Mouse (Mus musculus) spleen, adult 2 months (tissue): ENCODE data around the gene Srcap. TPM values are rescaled to one million over a fixed set of nuclear protein-coding genes. Genes with fewer than 3 reads are reported as not detected.

ENCODE experiments used
- DNase-seq, 2 experiments: peaks; one replicate each; pipeline versions ENCODE4 v3.0.0 to v3.0.0-alpha.2; 2012 to 2021; ENCODE audit warnings: low spot score in 2 of 2, low read depth in 1 of 2
- H3K27ac ChIP-seq: fragments of 200-500 bp; 2 replicates; pipeline ENCODE4 v1.5.1; 2012; ENCODE audit warnings: low read length, inconsistent platforms; ENCODE audit not compliant: insufficient read depth
- H3K27me3 ChIP-seq: fragments of 200-500 bp; 2 replicates; pipeline ENCODE4 v1.6.1; 2012; ENCODE audit warnings: mild to moderate bottlenecking, moderate library complexity, low read length, inconsistent platforms; ENCODE audit not compliant: control insufficient read depth, insufficient read depth
- H3K36me3 ChIP-seq: fragments of 200-500 bp; 2 replicates; pipeline ENCODE4 v1.6.1; 2012; ENCODE audit warnings: mild to moderate bottlenecking, low read length, inconsistent platforms; ENCODE audit not compliant: control insufficient read depth, insufficient read depth
- H3K4me1 ChIP-seq: fragments of 200-500 bp; 2 replicates; pipeline ENCODE4 v1.6.1; 2011; ENCODE audit warnings: inconsistent platforms; ENCODE audit not compliant: control insufficient read depth, insufficient read depth, insufficient read length
- H3K4me3 ChIP-seq: fragments of 200-500 bp; 2 replicates; pipeline ENCODE4 v1.5.1; 2011; ENCODE audit warnings: mild to moderate bottlenecking, inconsistent platforms; ENCODE audit not compliant: insufficient read depth, insufficient read length; ENCODE audit errors: extremely low read depth
- CTCF ChIP-seq: fragments of 200-500 bp; IDR thresholded peaks from 2 replicates; pipeline ENCODE4 v1.5.1; 2011; ENCODE audit warnings: mild to moderate bottlenecking, inconsistent platforms; ENCODE audit not compliant: insufficient read depth, insufficient read length, insufficient replicate concordance; ENCODE audit errors: extremely low read depth
- POLR2A ChIP-seq: fragments of 200-500 bp; IDR thresholded peaks from 2 replicates; pipeline ENCODE4 v1.6.1; 2011; ENCODE audit warnings: low read depth, low read length, inconsistent platforms
- WGBS: fragments of 180-500 bp; shearing (Covaris S2); methylation state at CpG from one replicate; pipeline ENCODE4 v1.1.7; 2018; 5-methylcytosine and 5-hydroxymethylcytosine counted together
- polyA plus RNA-seq: library from polyadenylated mRNA; depleted of rRNA; stranded (reverse); fragments of >200 nt; gene quantifications from 2 replicates; pipeline ENCODE4 v1.2.3, GENCODE M21; 2012

The Srcap gene
- polyA plus RNA-seq, 1 experiment = 37.7 TPM

- WGBS = under 1% methylated on average over 50 of the region's 50 CpGs
- TF ChIP-seq CTCF (no peak), POLR2A (peak; percentile 51; the same call in 1 of the 2 replicates)
- Histone ChIP-seq H3K4me3 (peak within 1 kb of the TSS; percentile 80), H3K36me3 (peaks cover 27% of the 10 kb centered on the region), H3K27ac (peak within 1 kb of the TSS; percentile 46), H3K4me1 (peaks cover 5% of the 10 kb centered on the region; the same call in 1 of the 2 replicates), H3K27me3 (no peaks in the 10 kb centered on the region)
- DNase-seq = peak; percentile 90 to 97
These were observed 76.5 kb downstream of the Srcap start, which contains the start of the genes Ccdc189 and Rnf40 for GRCm38 (mm10) chr7:127588011-127588871. Ccdc189 (minus strand) TSS chr7:127588595. Rnf40 (plus strand) TSS chr7:127588767.

DNA sequence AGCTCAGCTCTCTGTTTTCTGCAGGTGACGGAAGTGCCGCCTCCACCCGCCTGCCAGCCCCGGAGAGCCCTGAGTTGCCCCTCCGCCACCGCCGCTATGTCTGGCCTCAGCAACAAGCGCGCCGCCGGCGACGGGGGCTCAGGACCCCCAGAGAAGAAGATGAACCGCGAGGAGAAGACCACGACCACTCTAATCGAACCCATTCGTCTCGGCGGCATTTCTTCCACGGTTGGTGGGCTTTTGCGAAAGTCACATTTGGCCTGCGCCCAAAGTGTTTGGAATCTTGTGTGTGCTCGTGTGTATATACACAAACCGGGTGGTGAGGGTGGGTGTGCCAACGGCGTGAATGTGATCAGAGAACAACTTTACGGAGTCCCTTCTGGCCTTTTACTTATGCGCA, 77.1 kb downstream of the Srcap start:
- Histone ChIP-seq H3K4me1 (peaks cover 5% of the 10 kb centered on the region; the same call in 1 of the 2 replicates), H3K27me3 (no peaks in the 10 kb centered on the region), H3K36me3 (peaks cover 30% of the 10 kb centered on the region), H3K27ac (peak overlapping the region; percentile 42), H3K4me3 (peak overlapping the region; percentile 80)
- no peak for DNase-seq
- 5% methylated on average over 29 of the region's 29 CpGs for WGBS
- TF ChIP-seq POLR2A = no peak
- TF ChIP-seq CTCF = no peak

GRCm38 (mm10) chr7:127589637-127590036, 77.9 kb downstream of the Srcap start:
- Histone ChIP-seq H3K27ac (no peak overlapping the region), H3K36me3 (peaks cover 36% of the 10 kb centered on the region), H3K4me1 (peaks cover 5% of the 10 kb centered on the region; the same call in 1 of the 2 replicates), H3K4me3 (no peak overlapping the region), H3K27me3 (no peaks in the 10 kb centered on the region)
- no peak for TF ChIP-seq CTCF
- TF ChIP-seq POLR2A = no peak
- WGBS = 94% methylated on average over 9 of the region's 9 CpGs
- no peak for DNase-seq

DNA sequence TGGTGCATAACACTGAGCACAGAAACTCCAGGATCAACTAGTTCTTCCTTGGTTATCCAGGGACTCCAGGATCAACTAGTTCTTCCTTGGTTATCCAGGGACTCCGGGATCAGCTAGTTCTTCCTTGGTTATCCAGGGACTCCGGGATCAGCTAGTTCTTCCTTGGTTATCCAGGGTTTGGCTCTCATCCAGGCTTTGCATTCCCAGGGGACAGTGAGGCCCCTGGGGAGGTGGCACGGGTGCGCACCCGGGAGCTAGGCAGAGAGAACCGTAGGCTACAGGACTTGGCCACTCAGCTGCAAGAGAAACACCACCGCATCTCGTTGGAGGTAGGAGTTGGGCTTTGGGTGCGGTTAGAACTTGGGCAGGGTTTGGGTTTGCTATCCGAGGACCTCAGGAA, 79.3 kb downstream of the Srcap start:
- H3K36me3 ChIP-seq = peaks cover 50% of the 10 kb centered on the region
- no peak overlapping the region for H3K27ac ChIP-seq
- peaks cover 5% of the 10 kb centered on the region; the same call in 1 of the 2 replicates for H3K4me1 ChIP-seq
- DNase-seq = no peak
- H3K4me3 ChIP-seq = no peak overlapping the region
- H3K27me3 ChIP-seq = no peaks in the 10 kb centered on the region
- WGBS = 92% methylated on average over 10 of the region's 10 CpGs
- TF ChIP-seq POLR2A (no peak), CTCF (no peak)

DNA sequence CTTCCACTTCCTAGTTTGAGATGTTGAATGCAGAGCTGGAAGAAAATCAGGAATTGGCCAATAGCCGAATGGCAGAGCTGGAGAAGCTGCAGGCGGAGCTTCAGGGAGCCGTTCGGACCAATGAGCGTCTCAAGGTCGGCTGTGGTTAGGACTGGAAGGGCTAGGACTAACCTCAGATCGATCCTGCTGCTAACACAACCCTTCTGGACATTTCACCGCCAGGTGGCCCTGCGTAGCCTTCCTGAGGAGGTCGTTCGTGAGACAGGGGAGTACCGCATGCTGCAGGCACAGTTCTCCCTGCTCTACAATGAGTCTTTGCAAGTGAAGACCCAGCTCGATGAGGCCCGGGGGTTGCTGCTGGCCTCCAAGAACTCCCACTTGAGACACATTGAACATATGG, 80.8 kb downstream of the Srcap start:
- H3K4me3 ChIP-seq = no peak overlapping the region
- DNase-seq = no peak
- H3K27ac ChIP-seq = no peak overlapping the region
- WGBS = 95% methylated on average over 14 of the region's 14 CpGs
- no peaks in the 10 kb centered on the region for H3K27me3 ChIP-seq
- TF ChIP-seq CTCF (no peak), POLR2A (no peak)
- H3K36me3 ChIP-seq = peaks cover 64% of the 10 kb centered on the region
- peaks cover 5% of the 10 kb centered on the region; the same call in 1 of the 2 replicates for H3K4me1 ChIP-seq

DNA sequence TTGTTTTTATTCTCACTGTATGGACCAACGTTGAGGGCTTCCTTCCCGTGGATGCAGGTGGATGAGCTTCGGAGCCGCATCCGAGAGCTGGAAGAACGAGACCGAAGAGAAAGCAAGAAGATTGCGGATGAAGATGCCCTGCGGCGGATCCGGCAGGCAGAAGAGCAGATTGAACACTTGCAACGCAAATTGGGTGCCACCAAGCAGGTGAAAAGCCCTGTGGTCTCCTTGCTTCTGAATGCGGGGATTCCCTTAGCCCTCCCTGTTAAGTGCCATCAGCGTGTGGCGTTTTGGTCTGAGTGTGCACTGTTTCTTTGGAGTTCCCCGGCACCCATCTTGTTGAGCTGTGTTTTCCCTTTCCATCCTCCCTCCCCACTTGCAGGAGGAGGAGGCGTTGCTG, 85.0 kb downstream of the Srcap start:
- Histone ChIP-seq H3K27ac (no peak overlapping the region), H3K36me3 (peaks cover 79% of the 10 kb centered on the region), H3K4me1 (no peaks in the 10 kb centered on the region), H3K27me3 (no peaks in the 10 kb centered on the region), H3K4me3 (no peak overlapping the region)
- DNase-seq = no peak
- WGBS = 95% methylated on average over 17 of the region's 17 CpGs
- no peak for TF ChIP-seq CTCF
- TF ChIP-seq POLR2A = no peak

GRCm38 (mm10) chr7:127600612-127601011, 88.8 kb downstream of the Srcap start:
- TF ChIP-seq CTCF (no peak), POLR2A (no peak)
- peaks cover 58% of the 10 kb centered on the region for H3K36me3 ChIP-seq
- DNase-seq = no peak
- H3K27me3 ChIP-seq = no peaks in the 10 kb centered on the region
- no peak overlapping the region for H3K27ac ChIP-seq
- no peak overlapping the region for H3K4me3 ChIP-seq
- H3K4me1 ChIP-seq = no peaks in the 10 kb centered on the region
- WGBS = 95% methylated on average over 7 of the region's 7 CpGs
